Mouse (Mus musculus) left cerebral cortex, postnatal 25 days (tissue): ENCODE data around the gene Pofut1. TPM values are rescaled to one million over a fixed set of nuclear protein-coding genes. Genes with fewer than 3 reads are reported as not detected.
"Not testable (repeated sequence)": the region's sequence is repeated elsewhere in the genome, so short reads cannot be mapped to it uniquely, and the experiment has no call there.

ENCODE experiments used
- DNase-seq, 2 experiments: peaks; one replicate each; pipeline ENCODE4 v3.0.0; 2022; ENCODE audit warnings: low spot score in 2 of 2, mixed read lengths in 1 of 2
- intact Hi-C: fragments of 180-260 bp; cut with DNase I; formaldehyde crosslinking; loops from one replicate; pipeline ENCODE4 v1.15.1; 2025
- total RNA-seq, 2 experiments: library from RNA; stranded (reverse); gene quantifications; 2 replicates each; pipeline ENCODE4 v1.2.3; 2021

The Pofut1 gene
- total RNA-seq, 2 experiments from 2014 or later, result 13.6 to 15.3 TPM

DNA sequence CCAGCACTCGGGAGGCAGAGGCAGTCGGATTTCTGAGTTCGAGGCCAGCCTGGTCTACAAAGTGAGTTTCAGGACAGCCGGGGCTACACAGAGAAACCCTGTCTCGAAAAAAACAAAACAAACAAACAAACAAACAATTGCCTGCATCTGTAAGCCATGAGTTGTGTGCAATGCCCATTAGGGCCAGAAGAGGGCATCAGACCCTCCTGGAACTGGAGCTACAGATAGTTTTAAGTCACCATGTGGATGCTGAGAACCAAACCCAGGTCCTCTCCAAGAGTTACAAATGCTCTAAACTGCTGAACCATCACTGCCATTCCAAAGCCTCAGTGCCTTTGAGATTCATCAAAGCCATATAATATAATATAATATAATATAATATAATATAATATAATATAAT lies 35.5 kb downstream of the Pofut1 start:
- DNase-seq, intact Hi-C loops: not testable (repeated sequence)

DNA sequence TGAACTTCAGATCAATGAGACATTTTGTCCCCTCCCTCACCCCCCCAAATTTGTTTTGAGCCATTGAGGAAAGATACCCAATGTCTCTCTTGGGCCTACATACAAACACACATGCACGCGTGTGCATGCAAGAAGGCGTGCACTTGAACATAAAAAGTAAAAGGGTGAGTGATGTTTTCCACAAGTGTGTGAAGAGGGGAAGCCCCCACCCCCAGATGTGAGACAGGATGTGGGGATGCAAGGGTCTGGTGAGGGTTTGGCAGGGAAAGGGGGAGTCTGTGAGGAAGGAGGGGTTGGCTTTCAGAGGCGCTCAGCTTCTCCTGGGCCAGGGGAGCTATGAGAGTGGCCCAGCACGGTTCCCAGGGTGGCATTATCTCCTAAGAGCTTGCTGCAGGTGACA lies 37.0 kb downstream of the Pofut1 start:
- intact Hi-C loops, result no loop called here
- DNase-seq, result no peak

DNA sequence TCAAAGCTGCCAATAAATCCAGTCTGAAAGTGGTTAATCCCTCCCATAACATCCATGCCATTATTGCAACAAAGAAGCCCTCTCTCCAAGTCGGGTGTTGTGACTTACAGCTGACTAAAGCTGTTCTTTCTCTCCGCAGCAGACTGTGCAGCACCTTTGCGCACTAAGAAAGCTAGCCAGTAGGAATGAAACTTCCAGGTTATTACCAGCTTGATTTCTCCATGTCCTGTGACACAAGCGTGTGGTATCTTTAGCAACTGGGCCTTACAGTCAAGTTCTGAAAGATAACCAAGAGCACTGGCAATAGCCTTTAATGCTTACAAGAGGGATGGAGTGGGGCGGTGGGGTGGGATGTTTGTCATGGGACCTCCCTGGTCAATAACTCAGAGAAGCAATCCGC lies 42.6 kb downstream of the Pofut1 start:
- intact Hi-C loops, result no loop called here
- DNase-seq, result no peak

- intact Hi-C loops, result no loop called here
- no peak for DNase-seq
Measured at GRCm38 (mm10) chr2:153286524-153286923, 45.2 kb downstream of the Pofut1 start.

DNA sequence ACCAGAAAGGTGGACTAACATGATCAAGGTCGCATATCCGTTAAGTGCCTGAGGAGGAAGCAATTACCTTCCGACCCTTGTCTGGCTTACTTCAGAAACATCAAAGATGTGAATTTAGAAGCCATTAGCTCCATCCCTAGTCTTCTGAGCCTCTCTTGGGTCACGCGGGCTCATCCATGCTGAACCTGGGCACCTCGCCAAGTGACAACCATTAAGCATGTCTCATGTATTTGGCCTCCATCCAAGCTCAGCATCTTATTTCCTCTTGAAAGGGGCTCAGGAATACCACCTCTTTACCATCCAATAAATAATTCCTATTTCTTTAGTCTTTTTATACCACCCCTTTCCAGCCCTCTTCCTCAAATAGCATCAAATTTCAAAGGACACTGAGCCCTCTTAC lies 46.5 kb downstream of the Pofut1 start:
- intact Hi-C loops, result no loop called here
- no peak for DNase-seq

GRCm38 (mm10) chr2:153290938-153291928 lies 49.9 kb downstream of the Pofut1 start, which contains the start of gene Kif3b:
Kif3b (plus strand) TSS chr2:153291413.
- DNase-seq, result peak; percentile 87 to 93
- intact Hi-C loops, result loop anchor here (5.0 to 10.0 kb wide), 2 partner anchors 56 to 294 kb away; partner anchors contain the start of gene Asxl1

- no peak for DNase-seq
- intact Hi-C loops, result loop anchor here (5.0 to 10.0 kb wide), 2 partner anchors 55 to 292 kb away; partner anchors contain the start of gene Asxl1
Measured at GRCm38 (mm10) chr2:153292305-153292861, 51.0 kb downstream of the Pofut1 start.

- DNase-seq, result no peak
- intact Hi-C loops, result loop anchor here (10.0 kb wide), 1 partner anchor 290 kb away; no protein-coding TSS in a partner anchor
Measured at GRCm38 (mm10) chr2:153295196-153295595, 53.9 kb downstream of the Pofut1 start.

- DNase-seq, result no peak
- intact Hi-C loops, result loop anchor here (10.0 kb wide), 1 partner anchor 287 kb away; no protein-coding TSS in a partner anchor
Measured at GRCm38 (mm10) chr2:153297771-153298170, 56.4 kb downstream of the Pofut1 start.

GRCm38 (mm10) chr2:153298460-153298859 lies 57.1 kb downstream of the Pofut1 start:
- DNase-seq, result no peak
- intact Hi-C loops, result loop anchor here (10.0 kb wide), 1 partner anchor 286 kb away; no protein-coding TSS in a partner anchor

DNA sequence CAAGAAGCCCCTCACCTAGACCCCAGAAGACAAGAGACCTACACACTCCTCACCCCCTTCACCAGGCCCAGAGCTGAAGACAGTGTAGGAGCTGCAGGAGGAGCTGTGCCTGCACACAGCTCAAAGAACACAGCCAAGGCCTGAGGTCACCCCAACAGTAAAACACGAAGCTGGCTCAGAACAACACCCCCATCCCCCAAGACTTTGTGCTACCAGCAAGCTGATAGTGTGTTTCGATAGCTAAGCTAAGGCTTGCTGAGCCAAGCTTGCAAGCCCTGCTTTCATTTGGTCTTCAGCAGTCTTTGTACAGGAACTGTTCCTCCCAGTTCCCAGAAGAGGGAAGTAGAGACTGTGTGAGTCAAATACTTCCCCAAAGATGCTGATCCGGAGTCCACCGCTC lies 57.5 kb downstream of the Pofut1 start:
- peak; percentile 17 to 35 for DNase-seq
- intact Hi-C loops, result loop anchor here (10.0 kb wide), 1 partner anchor 286 kb away; no protein-coding TSS in a partner anchor

DNA sequence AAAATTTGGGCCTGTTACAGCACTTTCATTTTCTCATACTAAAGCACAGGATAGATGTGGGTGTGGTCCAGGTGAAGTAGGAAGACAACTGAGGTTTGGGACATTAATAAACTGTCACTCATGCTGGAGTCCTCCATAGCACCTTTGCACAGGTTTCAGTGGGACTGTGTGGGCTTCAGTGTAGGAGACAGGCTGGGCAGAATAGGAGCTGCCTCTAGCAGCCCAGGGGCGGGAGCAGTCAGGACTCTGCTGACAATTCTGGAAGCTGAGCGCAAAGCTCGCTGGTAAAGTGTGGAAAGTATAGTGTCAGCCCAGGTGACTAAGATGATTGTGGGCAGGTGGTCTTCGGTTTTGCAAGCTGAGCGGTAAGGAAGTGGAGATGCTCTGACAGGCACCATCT lies 59.8 kb downstream of the Pofut1 start:
- intact Hi-C loops, result no loop called here
- DNase-seq, result peak; percentile 10 to 13

DNA sequence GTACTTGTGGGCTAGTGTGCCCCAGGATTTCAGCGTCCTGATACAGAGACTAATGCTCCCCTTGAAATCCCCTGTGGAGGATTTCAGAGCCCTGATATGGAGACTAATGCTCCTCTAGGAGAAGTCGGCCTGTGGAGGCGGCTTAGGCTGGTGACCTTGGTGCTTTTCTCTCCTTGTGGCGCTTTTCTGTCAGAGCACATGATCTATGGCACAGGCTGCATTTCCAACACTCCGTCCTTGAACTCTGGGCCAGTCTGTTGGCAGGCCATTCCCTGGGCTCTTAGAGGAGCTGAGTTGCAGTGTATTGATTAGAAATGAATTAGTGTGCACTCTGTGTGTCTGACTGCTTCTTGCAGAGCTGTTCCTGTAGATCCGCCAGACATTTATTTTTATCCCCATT lies 63.9 kb downstream of the Pofut1 start:
- DNase-seq, result peak; percentile 14 to 28
- intact Hi-C loops, result no loop called here

- intact Hi-C loops, result no loop called here
- DNase-seq, result no peak
Measured at GRCm38 (mm10) chr2:153308586-153308985, 67.3 kb downstream of the Pofut1 start.

GRCm38 (mm10) chr2:153309106-153309505 lies 67.8 kb downstream of the Pofut1 start:
- intact Hi-C loops, result no loop called here
- peak in 1 of 2 experiments; percentile 43 for DNase-seq

GRCm38 (mm10) chr2:153310228-153310627 lies 68.9 kb downstream of the Pofut1 start:
- intact Hi-C loops, result no loop called here
- DNase-seq, result no peak

DNA sequence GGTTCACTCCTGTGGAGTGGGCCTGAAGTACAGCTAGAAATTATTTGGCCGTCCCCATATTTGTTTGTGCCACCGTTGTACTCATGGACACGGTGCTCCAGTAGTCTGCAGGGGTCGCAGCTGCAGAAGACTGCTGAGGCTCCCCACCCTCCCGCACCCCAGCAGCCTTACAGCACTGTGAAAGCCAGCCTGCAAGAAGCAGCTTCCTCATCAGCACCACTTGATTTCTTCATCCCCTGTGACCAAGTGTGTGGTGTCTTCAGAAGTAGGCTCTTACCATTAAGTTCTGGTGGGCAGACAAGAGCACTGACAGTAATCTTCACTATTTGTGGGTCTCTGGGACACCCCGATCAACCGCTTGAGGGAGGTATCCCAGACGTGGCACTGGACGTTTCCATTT lies 71.6 kb downstream of the Pofut1 start:
- DNase-seq, result no peak
- intact Hi-C loops, result no loop called here

- intact Hi-C loops, result no loop called here
- no peak for DNase-seq
Measured at GRCm38 (mm10) chr2:153318408-153318807, 77.1 kb downstream of the Pofut1 start.

DNA sequence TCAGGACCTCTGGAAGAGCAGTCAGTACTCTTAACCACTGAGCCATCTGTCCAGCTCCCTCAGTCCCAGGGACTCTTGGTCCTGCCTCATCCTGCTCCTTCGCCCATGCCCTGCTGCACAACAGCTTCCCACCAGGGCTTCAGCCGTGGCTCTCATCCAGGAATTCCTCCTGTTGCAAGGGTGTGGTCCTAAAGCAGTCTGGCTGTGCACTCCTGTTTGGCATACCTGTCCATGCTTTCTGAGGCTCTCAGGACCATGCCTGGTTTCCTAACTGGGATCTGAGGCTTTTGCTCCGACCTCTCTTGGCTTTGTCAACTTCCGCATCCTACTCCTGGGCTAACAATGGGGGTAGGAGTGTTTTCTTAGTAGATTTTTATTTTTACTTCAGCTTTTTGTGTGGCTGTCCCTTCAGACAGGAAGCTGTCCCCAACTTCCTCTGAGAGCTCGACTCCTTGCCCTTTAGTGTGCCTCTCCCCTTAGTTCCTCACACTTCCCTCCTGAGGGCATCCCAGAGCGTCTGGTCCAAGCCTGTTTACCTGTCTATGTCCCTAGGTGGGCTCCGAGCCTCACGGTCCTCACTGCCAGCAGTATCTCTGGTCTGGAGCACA lies 77.8 kb downstream of the Pofut1 start:
- intact Hi-C loops, result no loop called here
- no peak for DNase-seq
